8 mouse cellular contexts compared by ENCODE assay signal in genomic region chr10:80032799-80033480, GRCm38 (mm10). TPM values are rescaled to one million over a fixed set of nuclear protein-coding genes. Genes with fewer than 3 reads are reported as not detected.
DNase-seq lines count a peak whose midpoint lies in the region; ATAC-seq and TF ChIP-seq lines count a peak whose summit lies in the region.

No protein-coding gene starts in this region.

- peak overlapping the region; percentile 35 for H3K4me2 ChIP-seq in intestine, postnatal 0 days (replicated peaks; ENCODE audit: low read depth)

- H3K4me1 ChIP-seq in embryonic facial prominence, embryonic 10.5 days = peaks cover 15% of the 10 kb centered on the region
- peaks cover 3% of the 10 kb centered on the region for H3K4me1 ChIP-seq in intestine, postnatal 0 days (replicated peaks; ENCODE audit: control insufficient read depth, insufficient read depth, low read length)

- DNase-seq in 3134 (ENCODE audit: extremely low read depth, insufficient read length, low spot score) = peak; percentile 74
- DNase-seq in B cell, adult 2 months = peak; percentile 90 to 92
- DNase-seq in embryonic facial prominence, embryonic 10.5 days (ENCODE audit: low spot score) = no peak
- DNase-seq in lung, postnatal 10 days = peak; percentile 84
- DNase-seq in yolk sac, embryonic 10.5 days (ENCODE audit: low spot score) = peak; percentile 90
- no peak for DNase-seq in cerebellum, adult 8-10 months
- DNase-seq in cerebellum, postnatal 14 days = no peak

- H3K27ac ChIP-seq in embryonic facial prominence, embryonic 10.5 days (replicated peaks) = peak overlapping the region; percentile 5; the same call in 1 of the 2 replicates
- peak overlapping the region; percentile 70 for H3K27ac ChIP-seq in intestine, postnatal 0 days (ENCODE audit: low read depth, low read length)

- 74% methylated on average over 5 of the region's 5 CpGs for WGBS in embryonic facial prominence, embryonic 10.5 days
- 10% methylated on average over 5 of the region's 5 CpGs for WGBS in intestine, postnatal 0 days

- H3K9me3 ChIP-seq in embryonic facial prominence, embryonic 10.5 days = no peaks in the 10 kb centered on the region
- H3K9me3 ChIP-seq in intestine, postnatal 0 days (ENCODE audit: control insufficient read depth) = no peaks in the 10 kb centered on the region

- peaks cover 62% of the 10 kb centered on the region for H3K36me3 ChIP-seq in embryonic facial prominence, embryonic 10.5 days (replicated peaks)
- H3K36me3 ChIP-seq in intestine, postnatal 0 days (ENCODE audit: control insufficient read depth, insufficient read depth) = peaks cover 26% of the 10 kb centered on the region

- no peak for TF ChIP-seq CTCF in intestine, postnatal 0 days (IDR thresholded peaks at IDR 0.05; ENCODE audit: low read depth)

- peak; percentile 75 for ATAC-seq in intestine, postnatal 0 days

- no peaks in the 10 kb centered on the region for H3K27me3 ChIP-seq in embryonic facial prominence, embryonic 10.5 days (replicated peaks; ENCODE audit: low read depth, poor library complexity, severe bottlenecking)
- H3K27me3 ChIP-seq in intestine, postnatal 0 days (replicated peaks; ENCODE audit: control insufficient read depth, insufficient read depth, low read length) = no peaks in the 10 kb centered on the region

- H3K4me3 ChIP-seq in embryonic facial prominence, embryonic 10.5 days = no peak overlapping the region
- no peak overlapping the region for H3K4me3 ChIP-seq in intestine, postnatal 0 days (ENCODE audit: low read depth, low read length)

- H3K9ac ChIP-seq in intestine, postnatal 0 days (ENCODE audit: low read depth, low read length) = no peak overlapping the region; the same call in 1 of the 2 replicates

RNA-seq across cellular contexts. Expression of gene Polr2e, which starts 6.7 kb away (rescaled TPM):
- polyA plus RNA-seq in embryonic facial prominence, embryonic 10.5 days (2016; fragmentation: Nextera tagmentation; extraction: Ambion mirVana) = 312 and 316 TPM in 2 replicates
- polyA plus RNA-seq in intestine, postnatal 0 days (2015; fragmentation: Nextera tagmentation; extraction: Ambion mirVana) = 90.0 and 98.5 TPM in 2 replicates

RNA-seq across cellular contexts. Expression of gene Gpx4, which starts 14.0 kb away (rescaled TPM):
- polyA plus RNA-seq in embryonic facial prominence, embryonic 10.5 days (2016; fragmentation: Nextera tagmentation; extraction: Ambion mirVana) = 618 and 672 TPM in 2 replicates
- 1,519 and 1,523 TPM in 2 replicates for polyA plus RNA-seq in intestine, postnatal 0 days (2015; fragmentation: Nextera tagmentation; extraction: Ambion mirVana)

RNA-seq across cellular contexts. Expression of gene Arhgap45, which starts 16.5 kb away (rescaled TPM):
- polyA plus RNA-seq in embryonic facial prominence, embryonic 10.5 days (2016; fragmentation: Nextera tagmentation; extraction: Ambion mirVana) = 11.2 and 11.3 TPM in 2 replicates
- polyA plus RNA-seq in intestine, postnatal 0 days (2015; fragmentation: Nextera tagmentation; extraction: Ambion mirVana) = 1.2 and 1.3 TPM in 2 replicates

RNA-seq across cellular contexts. Expression of gene Abca7, which starts 36.6 kb away (rescaled TPM):
- 2.9 and 3.2 TPM in 2 replicates for polyA plus RNA-seq in embryonic facial prominence, embryonic 10.5 days (2016; fragmentation: Nextera tagmentation; extraction: Ambion mirVana)
- polyA plus RNA-seq in intestine, postnatal 0 days (2015; fragmentation: Nextera tagmentation; extraction: Ambion mirVana) = 2.2 and 2.5 TPM in 2 replicates

RNA-seq across cellular contexts. Expression of gene Cnn2, which starts 44.6 kb away (rescaled TPM):
- polyA plus RNA-seq in embryonic facial prominence, embryonic 10.5 days (2016; fragmentation: Nextera tagmentation; extraction: Ambion mirVana) = 234 and 253 TPM in 2 replicates
- polyA plus RNA-seq in intestine, postnatal 0 days (2015; fragmentation: Nextera tagmentation; extraction: Ambion mirVana) = 109 and 117 TPM in 2 replicates

Comparison
In these comparisons a context has a peak if more than half of its experiments do, and no peak if none do; other contexts are left out.
1. DNase-seq: peak in 3134 (single experiment), B cell, adult 2 months (2 of 2), lung, postnatal 10 days (single experiment) and yolk sac, embryonic 10.5 days (single experiment); none in embryonic facial prominence, embryonic 10.5 days (single experiment), cerebellum, adult 8-10 months (single experiment) and cerebellum, postnatal 14 days (0 of 2).